Mouse (Mus musculus): Measurements from ENCODE around the gene Prdx1. TPM values are rescaled to one million over a fixed set of nuclear protein-coding genes. Genes with fewer than 3 reads are reported as not detected.

Prdx1 gene
- polyA plus RNA-seq (2012; rRNA removed) (127 and 234 TPM in 2 replicates), polyA plus RNA-seq (2014; fragmentation: Nextera tagmentation; extraction: Ambion mirVana) (862 and 916 TPM in 2 replicates)

DNA sequence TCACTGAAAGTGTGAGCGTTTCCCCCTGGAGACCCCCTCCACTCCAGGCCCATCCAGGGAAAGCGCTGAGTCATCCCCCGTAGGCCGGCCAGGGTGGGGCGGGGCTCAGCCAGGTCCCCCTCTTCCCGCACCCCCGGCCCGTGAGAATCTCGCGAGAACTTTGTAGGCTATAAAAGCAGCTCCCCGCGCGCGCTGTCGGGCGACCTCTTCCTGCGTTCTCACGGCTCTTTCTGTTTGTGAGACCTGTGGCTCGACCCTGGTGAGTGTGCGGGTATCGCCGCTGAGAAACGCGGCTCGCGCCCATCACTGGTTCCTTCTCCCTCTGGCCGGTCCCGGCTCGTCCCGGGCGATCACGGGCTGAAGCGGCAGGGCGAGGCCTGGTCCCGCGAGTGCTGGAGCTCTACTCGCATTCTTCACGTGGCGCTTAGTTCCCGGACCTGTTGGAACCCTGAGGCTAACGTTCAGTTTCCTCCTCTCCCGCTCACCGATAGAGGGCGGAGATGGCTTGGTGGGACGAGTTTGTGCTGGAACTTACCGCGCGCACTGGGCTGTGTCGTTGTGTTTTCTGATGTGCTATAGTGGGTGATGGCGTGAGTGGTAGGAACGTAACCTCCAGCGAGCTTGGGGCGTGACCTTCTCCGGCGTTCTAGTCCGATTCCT, at the start of gene Prdx1:
Gene Prdx1 (plus strand): TSS at position 143 of the 660 bp plus-strand sequence.
- peak within 1 kb of the TSS; percentile 37 for H3K27ac ChIP-seq
- peak; percentile 78 to 84 (median 78) for DNase-seq (ENCODE audit: low read depth in 3 of 3, low spot score in 3 of 3)
- peak; percentile 87 for ATAC-seq (ENCODE audit: insufficient read depth)
- peaks cover 18 to 31% of the 10 kb centered on the region in 2 experiments for H3K4me1 ChIP-seq (replicated peaks; ENCODE audit: control insufficient read depth in 2 of 2, insufficient read depth in 2 of 2, low read length in 1 of 2)
- no peaks in the 10 kb centered on the region for H3K27me3 ChIP-seq (ENCODE audit: control insufficient read depth, insufficient read depth, low read length)
- no peaks in the 10 kb centered on the region for H3K9me3 ChIP-seq (ENCODE audit: control insufficient read depth, low read length)
- TF ChIP-seq CTCF (IDR thresholded peaks at IDR 0.05; ENCODE audit: low read depth) (peak; percentile 95), EP300 (IDR thresholded peaks at IDR 0.05; ENCODE audit: low read depth) (peak; percentile 71)
- peak within 1 kb of the TSS; percentile 62 to 85 for H3K4me3 ChIP-seq (ENCODE audit: insufficient read depth in 1 of 2, low read depth in 2 of 2, low read length in 2 of 2)
- H3K36me3 ChIP-seq (replicated peaks; ENCODE audit: control insufficient read depth, insufficient read depth, low read depth): peaks cover 18% of the 10 kb centered on the region
- peak within 1 kb of the TSS; percentile 86 for H3K4me2 ChIP-seq (ENCODE audit: low read depth)
- under 1% methylated on average over 53 of the region's 56 CpGs for WGBS (ENCODE audit: insufficient replicate concordance)
- peak within 1 kb of the TSS; percentile 53 for H3K9ac ChIP-seq (replicated peaks)

DNA sequence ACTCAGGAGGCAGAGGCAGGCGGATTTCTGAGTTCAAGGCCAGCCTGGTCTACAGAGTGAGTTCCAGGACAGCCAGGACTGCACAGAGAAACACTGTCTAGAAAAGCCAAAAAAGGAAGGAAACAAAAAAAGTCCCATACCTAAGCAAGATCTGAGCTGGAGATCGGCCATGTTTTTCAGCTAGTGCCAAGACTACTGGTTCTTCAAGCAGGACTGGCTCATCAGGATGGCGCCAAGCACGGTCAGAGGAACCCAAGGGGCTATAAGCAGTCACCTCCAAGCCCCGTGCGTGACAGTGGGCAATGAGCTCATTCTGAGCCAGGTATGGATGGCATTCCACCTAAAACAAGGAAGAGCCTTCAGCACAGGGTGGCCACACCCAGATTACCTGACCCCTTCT, 46.5 kb upstream of the Prdx1 start:
- TF ChIP-seq EP300 (IDR thresholded peaks at IDR 0.05; ENCODE audit: low read depth) (no peak), CTCF (IDR thresholded peaks at IDR 0.05; ENCODE audit: low read depth) (no peak)
- Histone ChIP-seq H3K4me2 (ENCODE audit: low read depth) (no peak overlapping the region), H3K27me3 (ENCODE audit: control insufficient read depth, insufficient read depth, low read length) (no peaks in the 10 kb centered on the region), H3K4me1 (replicated peaks; ENCODE audit: control insufficient read depth in 2 of 2, insufficient read depth in 2 of 2, low read length in 1 of 2) (no peaks in the 10 kb centered on the region), H3K4me3 (ENCODE audit: insufficient read depth in 1 of 2, low read depth in 2 of 2, low read length in 2 of 2) (no peak overlapping the region), H3K9ac (replicated peaks) (no peak overlapping the region), H3K9me3 (ENCODE audit: control insufficient read depth, low read length) (no peaks in the 10 kb centered on the region), H3K36me3 (replicated peaks; ENCODE audit: control insufficient read depth, insufficient read depth, low read depth) (peaks cover 58% of the 10 kb centered on the region), H3K27ac (no peak overlapping the region)
- no peak for DNase-seq (ENCODE audit: low read depth in 3 of 3, low spot score in 3 of 3)
- no peak for ATAC-seq (ENCODE audit: insufficient read depth)
- WGBS (ENCODE audit: insufficient replicate concordance): 89% methylated on average over 6 of the region's 6 CpGs

DNA sequence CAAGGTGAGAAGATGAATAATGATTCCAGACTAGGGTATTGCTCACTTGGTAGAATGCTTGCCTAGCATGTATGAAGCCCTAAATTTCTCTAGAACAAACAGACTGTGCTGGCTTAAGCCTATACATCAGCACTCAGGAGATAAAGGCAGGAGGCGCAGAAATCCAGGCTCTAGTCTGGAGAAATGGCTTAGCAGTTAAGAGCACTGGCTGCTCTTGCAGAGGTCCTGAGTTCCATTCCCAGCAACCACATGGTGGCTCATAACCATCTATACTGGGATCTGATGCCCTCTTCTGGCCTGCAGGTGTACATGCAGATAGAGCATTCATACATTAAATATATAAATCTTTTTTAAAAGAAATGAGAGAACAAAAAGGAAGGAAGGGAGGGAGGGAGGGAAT, 43.3 kb upstream of the Prdx1 start:
- 75% methylated on average over 1 of the region's 1 CpGs for WGBS (ENCODE audit: insufficient replicate concordance)
- DNase-seq (ENCODE audit: low read depth in 3 of 3, low spot score in 3 of 3): no peak
- no peaks in the 10 kb centered on the region for H3K9me3 ChIP-seq (ENCODE audit: control insufficient read depth, low read length)
- H3K4me2 ChIP-seq (ENCODE audit: low read depth): no peak overlapping the region
- H3K4me3 ChIP-seq (ENCODE audit: insufficient read depth in 1 of 2, low read depth in 2 of 2, low read length in 2 of 2): no peak overlapping the region
- ATAC-seq (ENCODE audit: insufficient read depth): no peak
- H3K27ac ChIP-seq: no peak overlapping the region
- H3K27me3 ChIP-seq (ENCODE audit: control insufficient read depth, insufficient read depth, low read length): no peaks in the 10 kb centered on the region
- no peak overlapping the region for H3K9ac ChIP-seq (replicated peaks)
- peaks cover 48% of the 10 kb centered on the region for H3K36me3 ChIP-seq (replicated peaks; ENCODE audit: control insufficient read depth, insufficient read depth, low read depth)
- TF ChIP-seq CTCF (IDR thresholded peaks at IDR 0.05; ENCODE audit: low read depth): peak; percentile 42
- TF ChIP-seq EP300 (IDR thresholded peaks at IDR 0.05; ENCODE audit: low read depth): no peak
- H3K4me1 ChIP-seq (replicated peaks; ENCODE audit: control insufficient read depth in 2 of 2, insufficient read depth in 2 of 2, low read length in 1 of 2): no peaks in the 10 kb centered on the region

DNA sequence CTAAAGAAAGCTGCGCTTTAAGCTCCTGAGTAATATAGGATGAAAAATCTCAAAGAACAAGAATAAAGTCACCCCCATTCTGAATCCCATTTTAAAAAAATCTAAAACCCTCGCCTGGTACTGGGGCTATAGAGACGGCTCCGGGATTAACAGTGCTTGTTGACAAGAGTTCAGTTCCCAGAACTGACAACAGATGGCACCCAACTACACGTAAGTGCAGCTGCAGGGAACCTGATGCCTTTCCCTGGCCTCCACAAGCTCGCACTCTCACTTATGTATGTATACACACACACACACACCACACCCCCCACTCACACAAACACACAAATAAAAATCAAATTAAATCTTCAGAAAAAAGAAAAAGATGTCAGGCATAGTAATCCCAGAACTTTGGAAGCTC, 41.0 kb upstream of the Prdx1 start:
- H3K4me2 ChIP-seq (ENCODE audit: low read depth): no peak overlapping the region
- H3K27ac ChIP-seq: no peak overlapping the region
- H3K27me3 ChIP-seq (ENCODE audit: control insufficient read depth, insufficient read depth, low read length): no peaks in the 10 kb centered on the region
- DNase-seq (ENCODE audit: low read depth in 3 of 3, low spot score in 3 of 3) (no peak), ATAC-seq (ENCODE audit: insufficient read depth) (0 out of 2 replicates have a peak, but pooled peaks have one; percentile 21)
- TF ChIP-seq CTCF (IDR thresholded peaks at IDR 0.05; ENCODE audit: low read depth) (peak; percentile 61), EP300 (IDR thresholded peaks at IDR 0.05; ENCODE audit: low read depth) (no peak)
- no peaks in the 10 kb centered on the region for H3K9me3 ChIP-seq (ENCODE audit: control insufficient read depth, low read length)
- no peak overlapping the region for H3K9ac ChIP-seq (replicated peaks)
- H3K4me1 ChIP-seq (replicated peaks; ENCODE audit: control insufficient read depth in 2 of 2, insufficient read depth in 2 of 2, low read length in 1 of 2): peaks cover 1 to 2% of the 10 kb centered on the region in 2 experiments; a peak in 2 of 4 replicates
- H3K36me3 ChIP-seq (replicated peaks; ENCODE audit: control insufficient read depth, insufficient read depth, low read depth): peaks cover 32% of the 10 kb centered on the region
- 49% methylated on average over 6 of the region's 6 CpGs for WGBS (ENCODE audit: insufficient replicate concordance)
- no peak overlapping the region for H3K4me3 ChIP-seq (ENCODE audit: insufficient read depth in 1 of 2, low read depth in 2 of 2, low read length in 2 of 2)

DNA sequence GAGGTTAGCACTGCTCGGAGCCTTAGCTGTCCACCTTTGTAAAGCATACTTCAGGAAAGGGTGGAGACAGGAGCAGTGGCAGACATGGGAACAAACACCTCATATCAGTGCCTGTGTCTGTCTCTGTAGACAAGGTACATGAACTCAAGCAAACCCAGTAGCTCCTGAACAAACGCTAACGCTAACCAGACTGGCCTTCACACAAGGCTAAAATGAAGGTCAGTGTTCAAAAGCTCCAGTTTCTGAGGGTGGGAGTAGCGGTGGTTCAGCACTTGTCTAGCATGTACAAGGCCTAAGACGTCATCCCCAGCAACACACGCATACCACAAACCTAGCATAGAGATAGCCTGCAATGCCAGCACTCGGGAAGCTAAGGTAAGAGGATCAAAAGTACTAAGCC, 39.7 kb upstream of the Prdx1 start:
- no peak overlapping the region for H3K4me2 ChIP-seq (ENCODE audit: low read depth)
- no peak overlapping the region for H3K9ac ChIP-seq (replicated peaks)
- H3K9me3 ChIP-seq (ENCODE audit: control insufficient read depth, low read length): no peaks in the 10 kb centered on the region
- H3K4me3 ChIP-seq (ENCODE audit: insufficient read depth in 1 of 2, low read depth in 2 of 2, low read length in 2 of 2): no peak overlapping the region
- peaks cover 22% of the 10 kb centered on the region for H3K36me3 ChIP-seq (replicated peaks; ENCODE audit: control insufficient read depth, insufficient read depth, low read depth)
- no peaks in the 10 kb centered on the region for H3K27me3 ChIP-seq (ENCODE audit: control insufficient read depth, insufficient read depth, low read length)
- ATAC-seq (ENCODE audit: insufficient read depth) (no peak), DNase-seq (ENCODE audit: low read depth in 3 of 3, low spot score in 3 of 3) (no peak)
- H3K27ac ChIP-seq: no peak overlapping the region
- 76% methylated on average over 7 of the region's 7 CpGs for WGBS (ENCODE audit: insufficient replicate concordance)
- no peak for TF ChIP-seq CTCF (IDR thresholded peaks at IDR 0.05; ENCODE audit: low read depth)
- no peak for TF ChIP-seq EP300 (IDR thresholded peaks at IDR 0.05; ENCODE audit: low read depth)
- peaks cover 9 to 12% of the 10 kb centered on the region in 2 experiments for H3K4me1 ChIP-seq (replicated peaks; ENCODE audit: control insufficient read depth in 2 of 2, insufficient read depth in 2 of 2, low read length in 1 of 2)
